Mouse (Mus musculus): Measurements from ENCODE around the gene Thsd4. TPM values are rescaled to one million over a fixed set of nuclear protein-coding genes. Genes with fewer than 3 reads are reported as not detected.

Gene Thsd4
- polyA plus RNA-seq, 1 experiment from 2014 or later, result 38.7 TPM

- H3K4me1 ChIP-seq (ENCODE audit: control insufficient read depth, insufficient read depth, low read length), result peaks cover 6% of the 10 kb centered on the region
- no peak for ATAC-seq (ENCODE audit: low FRiP score, low TSS enrichment)
- no peak overlapping the region for H3K27ac ChIP-seq (ENCODE audit: low read depth, low read length)
- no peaks in the 10 kb centered on the region for H3K36me3 ChIP-seq (ENCODE audit: control insufficient read depth, insufficient read depth, low read length)
- 89% methylated on average over 4 of the region's 4 CpGs for WGBS
- H3K9me3 ChIP-seq (ENCODE audit: control insufficient read depth, low read length), result no peaks in the 10 kb centered on the region
- H3K27me3 ChIP-seq (ENCODE audit: control insufficient read depth, insufficient read depth, low read length), result no peaks in the 10 kb centered on the region
- H3K4me3 ChIP-seq (ENCODE audit: low read length), result no peak overlapping the region
- H3K4me2 ChIP-seq (replicated peaks; ENCODE audit: low read depth, low read length), result no peak overlapping the region
- H3K9ac ChIP-seq (ENCODE audit: low read depth, low read length), result no peak overlapping the region
These were observed 295.2 kb downstream of the Thsd4 start for GRCm38 (mm10) chr9:60226679-60227078.

GRCm38 (mm10) chr9:60226155-60226554 lies 295.7 kb downstream of the Thsd4 start:
- Histone ChIP-seq H3K4me2 (replicated peaks; ENCODE audit: low read depth, low read length) (no peak overlapping the region), H3K4me1 (ENCODE audit: control insufficient read depth, insufficient read depth, low read length) (0 out of 2 replicates have a peak, but pooled peaks cover 3% of the 10 kb centered on the region), H3K4me3 (ENCODE audit: low read length) (no peak overlapping the region), H3K9ac (ENCODE audit: low read depth, low read length) (no peak overlapping the region), H3K27me3 (ENCODE audit: control insufficient read depth, insufficient read depth, low read length) (no peaks in the 10 kb centered on the region), H3K27ac (ENCODE audit: low read depth, low read length) (no peak overlapping the region), H3K36me3 (ENCODE audit: control insufficient read depth, insufficient read depth, low read length) (no peaks in the 10 kb centered on the region), H3K9me3 (ENCODE audit: control insufficient read depth, low read length) (no peaks in the 10 kb centered on the region)
- WGBS, result 84% methylated on average over 14 of the region's 14 CpGs
- ATAC-seq (ENCODE audit: low FRiP score, low TSS enrichment), result no peak

GRCm38 (mm10) chr9:60225453-60225852 lies 296.4 kb downstream of the Thsd4 start:
- H3K4me1 ChIP-seq (ENCODE audit: control insufficient read depth, insufficient read depth, low read length), result 0 out of 2 replicates have a peak, but pooled peaks cover 3% of the 10 kb centered on the region

GRCm38 (mm10) chr9:60224039-60224695 lies 297.7 kb downstream of the Thsd4 start:
- ATAC-seq (ENCODE audit: low FRiP score, low TSS enrichment), result no peak
- no peaks in the 10 kb centered on the region for H3K36me3 ChIP-seq (ENCODE audit: control insufficient read depth, insufficient read depth, low read length)
- WGBS, result 38% methylated on average over 6 of the region's 6 CpGs
- H3K4me3 ChIP-seq (ENCODE audit: low read length), result no peak overlapping the region
- no peak overlapping the region for H3K9ac ChIP-seq (ENCODE audit: low read depth, low read length)
- H3K27ac ChIP-seq (ENCODE audit: low read depth, low read length), result no peak overlapping the region; the same call in 1 of the 2 replicates
- no peak overlapping the region for H3K4me2 ChIP-seq (replicated peaks; ENCODE audit: low read depth, low read length)
- no peaks in the 10 kb centered on the region for H3K27me3 ChIP-seq (ENCODE audit: control insufficient read depth, insufficient read depth, low read length)
- H3K4me1 ChIP-seq (ENCODE audit: control insufficient read depth, insufficient read depth, low read length), result 0 out of 2 replicates have a peak, but pooled peaks cover 5% of the 10 kb centered on the region
- H3K9me3 ChIP-seq (ENCODE audit: control insufficient read depth, low read length), result no peaks in the 10 kb centered on the region

More at GRCm38 (mm10) chr9:60225453-60225852, 296.4 kb downstream of the Thsd4 start:
- H3K27me3 ChIP-seq (ENCODE audit: control insufficient read depth, insufficient read depth, low read length), result no peaks in the 10 kb centered on the region
- H3K36me3 ChIP-seq (ENCODE audit: control insufficient read depth, insufficient read depth, low read length), result no peaks in the 10 kb centered on the region
- no peak overlapping the region for H3K4me2 ChIP-seq (replicated peaks; ENCODE audit: low read depth, low read length)
- H3K9me3 ChIP-seq (ENCODE audit: control insufficient read depth, low read length), result no peaks in the 10 kb centered on the region
- WGBS, result 79% methylated on average over 7 of the region's 7 CpGs
- H3K9ac ChIP-seq (ENCODE audit: low read depth, low read length), result no peak overlapping the region
- no peak for ATAC-seq (ENCODE audit: low FRiP score, low TSS enrichment)
- H3K4me3 ChIP-seq (ENCODE audit: low read length), result no peak overlapping the region
- H3K27ac ChIP-seq (ENCODE audit: low read depth, low read length), result no peak overlapping the region

- Histone ChIP-seq H3K4me1 (ENCODE audit: control insufficient read depth, insufficient read depth, low read length) (0 out of 2 replicates have a peak, but pooled peaks cover 5% of the 10 kb centered on the region), H3K9ac (ENCODE audit: low read depth, low read length) (no peak overlapping the region), H3K27me3 (ENCODE audit: control insufficient read depth, insufficient read depth, low read length) (no peaks in the 10 kb centered on the region), H3K4me2 (replicated peaks; ENCODE audit: low read depth, low read length) (no peak overlapping the region), H3K9me3 (ENCODE audit: control insufficient read depth, low read length) (no peaks in the 10 kb centered on the region), H3K27ac (ENCODE audit: low read depth, low read length) (no peak overlapping the region), H3K4me3 (ENCODE audit: low read length) (no peak overlapping the region), H3K36me3 (ENCODE audit: control insufficient read depth, insufficient read depth, low read length) (no peaks in the 10 kb centered on the region)
- no peak for ATAC-seq (ENCODE audit: low FRiP score, low TSS enrichment)
- 95% methylated on average over 2 of the region's 2 CpGs for WGBS
These were observed 301.4 kb downstream of the Thsd4 start for GRCm38 (mm10) chr9:60220431-60220830.

GRCm38 (mm10) chr9:60218396-60218795 lies 303.4 kb downstream of the Thsd4 start:
- Histone ChIP-seq H3K27ac (ENCODE audit: low read depth, low read length) (no peak overlapping the region), H3K9ac (ENCODE audit: low read depth, low read length) (no peak overlapping the region), H3K9me3 (ENCODE audit: control insufficient read depth, low read length) (no peaks in the 10 kb centered on the region), H3K4me1 (ENCODE audit: control insufficient read depth, insufficient read depth, low read length) (0 out of 2 replicates have a peak, but pooled peaks cover 2% of the 10 kb centered on the region), H3K4me3 (ENCODE audit: low read length) (no peak overlapping the region), H3K4me2 (replicated peaks; ENCODE audit: low read depth, low read length) (no peak overlapping the region), H3K27me3 (ENCODE audit: control insufficient read depth, insufficient read depth, low read length) (no peaks in the 10 kb centered on the region), H3K36me3 (ENCODE audit: control insufficient read depth, insufficient read depth, low read length) (no peaks in the 10 kb centered on the region)
- no peak for ATAC-seq (ENCODE audit: low FRiP score, low TSS enrichment)
- 60% methylated on average over 6 of the region's 6 CpGs for WGBS

GRCm38 (mm10) chr9:60216029-60216428 lies 305.8 kb downstream of the Thsd4 start:
- H3K9ac ChIP-seq (ENCODE audit: low read depth, low read length), result no peak overlapping the region
- no peak overlapping the region for H3K27ac ChIP-seq (ENCODE audit: low read depth, low read length)
- WGBS, result 86% methylated on average over 6 of the region's 6 CpGs
- no peaks in the 10 kb centered on the region for H3K9me3 ChIP-seq (ENCODE audit: control insufficient read depth, low read length)
- H3K4me1 ChIP-seq (ENCODE audit: control insufficient read depth, insufficient read depth, low read length), result 0 out of 2 replicates have a peak, but pooled peaks cover 2% of the 10 kb centered on the region
- H3K27me3 ChIP-seq (ENCODE audit: control insufficient read depth, insufficient read depth, low read length), result no peaks in the 10 kb centered on the region
- no peaks in the 10 kb centered on the region for H3K36me3 ChIP-seq (ENCODE audit: control insufficient read depth, insufficient read depth, low read length)
- no peak overlapping the region for H3K4me2 ChIP-seq (replicated peaks; ENCODE audit: low read depth, low read length)
- no peak for ATAC-seq (ENCODE audit: low FRiP score, low TSS enrichment)
- H3K4me3 ChIP-seq (ENCODE audit: low read length), result no peak overlapping the region

GRCm38 (mm10) chr9:60213111-60213510 lies 308.7 kb downstream of the Thsd4 start:
- Histone ChIP-seq H3K4me3 (ENCODE audit: low read length) (no peak overlapping the region), H3K27ac (ENCODE audit: low read depth, low read length) (no peak overlapping the region), H3K36me3 (ENCODE audit: control insufficient read depth, insufficient read depth, low read length) (no peaks in the 10 kb centered on the region), H3K9me3 (ENCODE audit: control insufficient read depth, low read length) (no peaks in the 10 kb centered on the region), H3K27me3 (ENCODE audit: control insufficient read depth, insufficient read depth, low read length) (no peaks in the 10 kb centered on the region), H3K4me1 (ENCODE audit: control insufficient read depth, insufficient read depth, low read length) (no peaks in the 10 kb centered on the region), H3K4me2 (replicated peaks; ENCODE audit: low read depth, low read length) (no peak overlapping the region), H3K9ac (ENCODE audit: low read depth, low read length) (no peak overlapping the region)
- ATAC-seq (ENCODE audit: low FRiP score, low TSS enrichment), result no peak
- WGBS, result 65% methylated on average over 1 of the region's 1 CpGs

- H3K4me3 ChIP-seq (ENCODE audit: low read length), result no peak overlapping the region
- H3K36me3 ChIP-seq (ENCODE audit: control insufficient read depth, insufficient read depth, low read length), result no peaks in the 10 kb centered on the region
- no peaks in the 10 kb centered on the region for H3K27me3 ChIP-seq (ENCODE audit: control insufficient read depth, insufficient read depth, low read length)
- H3K4me2 ChIP-seq (replicated peaks; ENCODE audit: low read depth, low read length), result no peak overlapping the region
- WGBS, result 81% methylated on average over 1 of the region's 1 CpGs
- no peak overlapping the region for H3K27ac ChIP-seq (ENCODE audit: low read depth, low read length)
- H3K9ac ChIP-seq (ENCODE audit: low read depth, low read length), result no peak overlapping the region
- no peaks in the 10 kb centered on the region for H3K9me3 ChIP-seq (ENCODE audit: control insufficient read depth, low read length)
- no peaks in the 10 kb centered on the region for H3K4me1 ChIP-seq (ENCODE audit: control insufficient read depth, insufficient read depth, low read length)
- ATAC-seq (ENCODE audit: low FRiP score, low TSS enrichment), result no peak
These were observed 313.0 kb downstream of the Thsd4 start for GRCm38 (mm10) chr9:60208843-60209242.

Measured in kidney, embryonic 14.5 days (tissue).